Mouse (Mus musculus) midbrain, postnatal 0 days (tissue): ENCODE results near the gene Atad5. TPM values are rescaled to one million over a fixed set of nuclear protein-coding genes. Genes with fewer than 3 reads are reported as not detected.

Experiments
- ATAC-seq: fragments of 200-750 bp; cut with Nextera tagmentation; 2 replicates; pipeline ENCODE4 v1.8.0; 2017; ENCODE audit warnings: moderate number of reproducible peaks, mild to moderate bottlenecking, moderate TSS enrichment, moderate library complexity; ENCODE audit not compliant: low FRiP score
- DNase-seq: peaks from one replicate; pipeline ENCODE4 v3.0.0-alpha.2; 2015; ENCODE audit warnings: low spot score
- H3K27ac ChIP-seq: fragments of 300-500 bp; sonication (generic); 2 replicates; pipeline ENCODE4 v1.5.1; 2014; ENCODE audit warnings: low read depth, mild to moderate bottlenecking, low read length, mixed read lengths
- H3K27me3 ChIP-seq: fragments of 300-500 bp; sonication (generic); 2 replicates; pipeline ENCODE4 v1.6.1; 2014; ENCODE audit warnings: low read length, control low read depth, mixed read lengths; ENCODE audit not compliant: insufficient read depth
- H3K36me3 ChIP-seq: fragments of 300-500 bp; sonication (generic); 2 replicates; pipeline ENCODE4 v1.6.1; 2014; ENCODE audit warnings: low read length, control low read depth, mixed read lengths; ENCODE audit not compliant: insufficient read depth
- H3K4me1 ChIP-seq: fragments of 300-500 bp; sonication (generic); 2 replicates; pipeline ENCODE4 v1.6.1; 2014; ENCODE audit warnings: mild to moderate bottlenecking, control low read depth, antibody characterized with exemption, low read length, mixed read lengths; ENCODE audit not compliant: insufficient read depth
- H3K4me2 ChIP-seq: fragments of 300-500 bp; sonication (generic); 2 replicates; pipeline ENCODE4 v1.6.1; 2014; ENCODE audit warnings: low read depth, mild to moderate bottlenecking, low read length, mixed read lengths; ENCODE audit not compliant: poor library complexity, severe bottlenecking
- H3K4me3 ChIP-seq: fragments of 300-500 bp; sonication (generic); 2 replicates; pipeline ENCODE4 v1.5.1; 2014; ENCODE audit warnings: low read depth, mild to moderate bottlenecking, low read length, moderate library complexity
- H3K9ac ChIP-seq: fragments of 300-500 bp; sonication (generic); replicated peaks from 2 replicates; pipeline ENCODE4 v1.6.1; 2014; ENCODE audit warnings: mild to moderate bottlenecking, low read length, moderate library complexity, mixed read lengths; ENCODE audit not compliant: poor library complexity, severe bottlenecking
- H3K9me3 ChIP-seq: fragments of 300-500 bp; sonication (generic); 2 replicates; pipeline ENCODE4 v1.6.1; 2016; ENCODE audit warnings: low read length, control low read depth
- CTCF ChIP-seq: IDR thresholded peaks from 2 replicates; pipeline ENCODE4 v1.5.1; 2016; ENCODE audit warnings: antibody characterized with exemption, mild to moderate bottlenecking
- WGBS: fragments of 180-500 bp; shearing (Covaris S2); extraction: QIAGEN DNeasy Blood & Tissue Kit; methylation state at CpG from one replicate; pipeline ENCODE4 v1.1.7; 2014; 5-methylcytosine and 5-hydroxymethylcytosine counted together
- polyA plus RNA-seq: library from polyadenylated mRNA; unstranded; fragments of >200 nt; fragmentation: Nextera tagmentation; extraction: Ambion mirVana; gene quantifications from 2 replicates; pipeline ENCODE4 v1.2.1, GENCODE M21; 2015
- total RNA-seq: library from RNA; depleted of rRNA; stranded (reverse); fragments of >200 nt; gene quantifications from 2 replicates; pipeline ENCODE4 v1.2.3, GENCODE M21; 2014

The Atad5 gene
- total and polyA plus RNA-seq, 2 experiments from 2014 or later, result 3.3 to 5.6 TPM

GRCm38 (mm10) chr11:80086844-80087243, 2.4 kb upstream of the Atad5 start:
- TF ChIP-seq CTCF, result peak; percentile 80
- Histone ChIP-seq H3K4me2 (no peak overlapping the region), H3K9ac (no peak overlapping the region), H3K36me3 (no peaks in the 10 kb centered on the region), H3K4me1 (0 out of 2 replicates have a peak, but pooled peaks cover 5% of the 10 kb centered on the region), H3K27ac (no peak overlapping the region), H3K27me3 (no peaks in the 10 kb centered on the region), H3K4me3 (no peak overlapping the region), H3K9me3 (no peaks in the 10 kb centered on the region)
- ATAC-seq (no peak), DNase-seq (peak; percentile 84)
- WGBS, result 13% methylated on average over 5 of the region's 5 CpGs

DNA sequence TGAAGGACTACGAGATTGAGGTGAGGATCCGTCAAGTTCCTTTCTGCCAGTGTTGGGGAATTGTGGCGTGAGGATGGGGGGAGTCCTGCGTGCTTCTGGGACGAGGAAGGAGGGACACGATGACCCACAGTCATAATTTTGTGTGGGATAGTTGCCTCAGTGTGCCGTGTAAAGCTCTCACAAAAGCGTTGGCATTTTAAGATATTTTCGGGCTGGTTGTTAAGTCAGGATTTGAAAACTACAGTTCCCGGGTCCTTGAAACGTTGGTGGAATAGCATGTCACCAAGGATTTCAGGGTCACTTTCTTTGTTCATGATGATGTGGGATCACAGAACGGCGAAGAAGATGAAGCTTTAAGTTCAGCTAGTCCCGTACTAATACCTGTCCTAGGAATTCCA, 616 bp downstream of the Atad5 start:
- peak overlapping the region; percentile 56 for H3K9ac ChIP-seq
- H3K36me3 ChIP-seq, result no peaks in the 10 kb centered on the region
- DNase-seq (no peak), ATAC-seq (no peak)
- H3K27ac ChIP-seq, result no peak overlapping the region
- H3K4me1 ChIP-seq, result 0 out of 2 replicates have a peak, but pooled peaks cover 5% of the 10 kb centered on the region
- H3K27me3 ChIP-seq, result no peaks in the 10 kb centered on the region
- H3K4me2 ChIP-seq, result peak overlapping the region; percentile 86
- under 1% methylated on average over 14 of the region's 14 CpGs for WGBS
- no peak for TF ChIP-seq CTCF
- H3K4me3 ChIP-seq, result peak overlapping the region; percentile 61
- H3K9me3 ChIP-seq, result no peaks in the 10 kb centered on the region

DNA sequence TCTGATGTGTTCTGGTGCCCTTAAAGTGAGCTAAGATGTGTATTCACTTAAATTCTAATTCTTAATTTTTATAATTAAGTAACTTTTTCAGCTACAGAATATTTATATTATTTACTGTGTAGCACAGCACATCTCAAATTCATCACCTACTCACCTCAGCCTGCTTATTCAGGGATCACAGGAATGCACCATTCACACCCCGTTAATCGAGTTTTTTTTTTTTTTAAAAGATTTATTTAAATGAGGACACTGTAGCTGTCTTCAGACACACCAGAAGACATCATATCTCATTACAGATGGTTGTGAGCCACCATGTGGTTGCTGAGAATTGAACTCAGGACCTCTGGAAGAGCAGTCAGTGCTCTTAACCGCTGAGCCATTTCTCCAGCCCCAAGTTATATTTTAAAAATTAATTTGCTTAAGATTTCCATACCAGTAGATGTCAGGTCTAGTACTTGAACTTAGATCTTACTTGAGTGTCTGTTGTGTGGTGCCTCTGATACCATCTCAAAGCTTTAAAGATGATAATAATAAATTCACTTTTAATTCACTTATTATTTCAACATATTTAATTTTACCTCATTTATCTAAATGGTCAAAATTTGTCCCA, 1.5 kb downstream of the Atad5 start:
- no peak for TF ChIP-seq CTCF
- no peak for DNase-seq
- 57% methylated on average over 3 of the region's 3 CpGs for WGBS
- Histone ChIP-seq H3K4me2 (peak overlapping the region; percentile 86; the same call in 1 of the 2 replicates), H3K27me3 (no peaks in the 10 kb centered on the region), H3K9ac (no peak overlapping the region), H3K36me3 (no peaks in the 10 kb centered on the region), H3K4me1 (0 out of 2 replicates have a peak, but pooled peaks cover 5% of the 10 kb centered on the region), H3K9me3 (no peaks in the 10 kb centered on the region), H3K27ac (no peak overlapping the region), H3K4me3 (no peak overlapping the region)
- ATAC-seq, result no peak

- WGBS, result 95% methylated on average over 3 of the region's 3 CpGs
Observed at GRCm38 (mm10) chr11:80098444-80099056, 9.3 kb downstream of the Atad5 start.

DNA sequence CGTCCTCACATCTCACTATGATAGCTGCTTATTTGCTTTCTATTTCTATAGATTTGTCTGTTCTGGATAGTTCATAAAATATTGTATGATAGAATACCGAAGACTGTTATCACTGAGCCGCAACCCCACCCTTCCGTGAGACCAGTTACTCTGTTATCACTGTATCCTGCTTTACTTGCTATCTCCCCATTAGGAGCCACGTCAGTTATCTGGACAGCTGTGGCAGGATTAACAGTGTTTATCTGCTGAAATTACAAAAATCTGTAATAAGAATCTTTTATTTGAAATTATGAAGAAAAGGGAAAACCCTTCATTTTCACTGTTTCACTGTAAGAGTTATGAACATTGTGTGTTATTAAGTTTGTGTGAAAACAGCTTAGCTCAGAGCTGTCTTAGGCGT, 12.1 kb downstream of the Atad5 start:
- H3K4me1 ChIP-seq, result no peaks in the 10 kb centered on the region
- no peaks in the 10 kb centered on the region for H3K9me3 ChIP-seq
- H3K4me2 ChIP-seq, result no peak overlapping the region
- DNase-seq (no peak), ATAC-seq (no peak)
- no peaks in the 10 kb centered on the region for H3K27me3 ChIP-seq
- no peak overlapping the region for H3K27ac ChIP-seq
- H3K9ac ChIP-seq, result no peak overlapping the region
- WGBS, result 94% methylated on average over 6 of the region's 6 CpGs
- no peak for TF ChIP-seq CTCF
- peaks cover 25% of the 10 kb centered on the region for H3K36me3 ChIP-seq
- no peak overlapping the region for H3K4me3 ChIP-seq

More at GRCm38 (mm10) chr11:80098444-80099056, 9.3 kb downstream of the Atad5 start:
- H3K4me1 ChIP-seq, result no peaks in the 10 kb centered on the region
- no peak for TF ChIP-seq CTCF
- no peak overlapping the region for H3K27ac ChIP-seq
- no peak for ATAC-seq
- H3K9me3 ChIP-seq, result no peaks in the 10 kb centered on the region
- no peaks in the 10 kb centered on the region for H3K27me3 ChIP-seq
- H3K9ac ChIP-seq, result no peak overlapping the region
- H3K4me2 ChIP-seq, result no peak overlapping the region
- H3K4me3 ChIP-seq, result no peak overlapping the region
- DNase-seq, result no peak
- peaks cover 17% of the 10 kb centered on the region for H3K36me3 ChIP-seq

DNA sequence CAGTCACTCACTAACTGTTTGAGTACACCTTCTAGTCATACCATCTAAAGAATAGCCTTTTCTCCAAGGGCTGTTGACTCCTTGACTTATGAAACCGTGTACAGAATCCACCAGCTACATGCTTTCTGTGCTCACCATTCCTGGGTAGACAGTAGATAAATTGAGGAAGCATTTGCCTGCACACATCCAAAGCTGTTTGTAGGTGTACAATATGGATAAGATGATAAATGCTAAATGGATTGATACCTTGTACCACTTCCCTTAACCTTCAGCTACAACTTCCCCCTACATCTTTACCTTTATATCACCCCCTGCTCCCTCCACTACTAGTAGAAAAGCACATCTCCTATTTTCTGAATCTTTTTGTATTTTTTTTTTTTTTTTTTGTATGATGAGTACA, 15.2 kb downstream of the Atad5 start:
- TF ChIP-seq CTCF, result no peak
- H3K27me3 ChIP-seq, result no peaks in the 10 kb centered on the region
- H3K9me3 ChIP-seq, result no peaks in the 10 kb centered on the region
- H3K4me1 ChIP-seq, result no peaks in the 10 kb centered on the region
- ATAC-seq (no peak), DNase-seq (no peak)
- H3K27ac ChIP-seq, result no peak overlapping the region
- 88% methylated on average over 1 of the region's 1 CpGs for WGBS
- no peak overlapping the region for H3K9ac ChIP-seq
- no peak overlapping the region for H3K4me3 ChIP-seq
- H3K36me3 ChIP-seq, result peaks cover 25% of the 10 kb centered on the region
- H3K4me2 ChIP-seq, result no peak overlapping the region
